Mouse (Mus musculus): Measurements from ENCODE around the gene Rbm26.

- TF ChIP-seq CTCF (IDR thresholded peaks at IDR 0.05; ENCODE audit: insufficient read depth, low read length) (no peak), POLR2A (IDR thresholded peaks at IDR 0.05; ENCODE audit: borderline replicate concordance, extremely low read depth, low read depth, low read length) (no peak)
These were observed 106.1 kb downstream of the Rbm26 start for GRCm38 (mm10) chr14:105071010-105071509.

Data from lung, adult 2 months (tissue).